Mouse (Mus musculus) spleen, adult 2 months (tissue): Measurements from ENCODE around the gene Asb18.

ENCODE experiments used
- CTCF ChIP-seq: fragments of 200-500 bp; IDR thresholded peaks from 2 replicates; pipeline ENCODE4 v1.5.1; 2011; ENCODE audit warnings: mild to moderate bottlenecking, inconsistent platforms; ENCODE audit not compliant: insufficient read depth, insufficient read length, insufficient replicate concordance; ENCODE audit errors: extremely low read depth
- POLR2A ChIP-seq: fragments of 200-500 bp; IDR thresholded peaks from 2 replicates; pipeline ENCODE4 v1.6.1; 2011; ENCODE audit warnings: low read depth, low read length, inconsistent platforms

DNA sequence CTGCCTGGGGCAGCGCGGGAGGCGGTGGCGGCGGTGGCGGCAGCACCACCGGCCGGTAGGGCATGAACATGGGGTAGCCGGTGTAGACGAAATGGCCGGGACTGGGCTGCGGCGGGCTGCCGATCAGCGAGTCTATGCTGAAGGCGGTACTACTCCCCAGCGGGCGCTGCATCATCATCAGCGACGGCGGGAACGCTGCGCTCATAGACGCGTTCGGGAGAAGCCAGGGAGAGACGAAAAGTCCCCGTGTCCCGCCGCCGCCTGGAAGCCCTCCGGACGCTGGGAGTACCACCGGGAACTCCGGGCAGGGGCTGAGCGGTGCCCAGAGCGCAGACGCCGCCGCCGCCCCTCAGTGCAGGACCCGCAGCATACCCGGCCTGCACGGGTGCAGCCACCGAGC is 83.9 kb downstream of the Asb18 start:
- TF ChIP-seq CTCF (no peak), POLR2A (no peak)
